Mouse (Mus musculus): Measurements from ENCODE around the gene Rps6ka3. TPM values are rescaled to one million over a fixed set of nuclear protein-coding genes. Genes with fewer than 3 reads are reported as not detected.

Gene Rps6ka3
- 10 to 100 TPM; 60.0 to 74.1 TPM for total RNA-seq (2023)

DNA sequence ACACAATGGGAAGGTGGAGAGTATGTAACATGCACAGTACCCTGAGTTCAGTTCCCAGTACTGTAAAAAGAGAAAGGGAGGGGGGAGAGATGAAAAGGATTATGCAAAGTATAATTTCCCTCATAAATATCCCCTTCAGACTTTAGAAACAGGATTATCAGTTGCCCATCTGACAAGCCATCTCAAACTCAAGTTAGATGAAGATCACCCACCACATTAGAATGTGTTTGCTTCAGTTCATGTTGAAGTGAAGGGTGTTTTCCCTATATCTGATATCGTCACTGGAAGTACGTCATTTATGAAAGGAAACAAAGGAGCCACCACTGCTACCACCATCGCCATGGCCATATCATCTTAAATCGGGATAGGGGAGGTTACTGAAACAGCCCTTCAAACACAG, at the start of gene Rps6ka3:
TSS of gene Rps6ka3 (plus strand) at position 301 of the 400 bp plus-strand sequence.

DNA sequence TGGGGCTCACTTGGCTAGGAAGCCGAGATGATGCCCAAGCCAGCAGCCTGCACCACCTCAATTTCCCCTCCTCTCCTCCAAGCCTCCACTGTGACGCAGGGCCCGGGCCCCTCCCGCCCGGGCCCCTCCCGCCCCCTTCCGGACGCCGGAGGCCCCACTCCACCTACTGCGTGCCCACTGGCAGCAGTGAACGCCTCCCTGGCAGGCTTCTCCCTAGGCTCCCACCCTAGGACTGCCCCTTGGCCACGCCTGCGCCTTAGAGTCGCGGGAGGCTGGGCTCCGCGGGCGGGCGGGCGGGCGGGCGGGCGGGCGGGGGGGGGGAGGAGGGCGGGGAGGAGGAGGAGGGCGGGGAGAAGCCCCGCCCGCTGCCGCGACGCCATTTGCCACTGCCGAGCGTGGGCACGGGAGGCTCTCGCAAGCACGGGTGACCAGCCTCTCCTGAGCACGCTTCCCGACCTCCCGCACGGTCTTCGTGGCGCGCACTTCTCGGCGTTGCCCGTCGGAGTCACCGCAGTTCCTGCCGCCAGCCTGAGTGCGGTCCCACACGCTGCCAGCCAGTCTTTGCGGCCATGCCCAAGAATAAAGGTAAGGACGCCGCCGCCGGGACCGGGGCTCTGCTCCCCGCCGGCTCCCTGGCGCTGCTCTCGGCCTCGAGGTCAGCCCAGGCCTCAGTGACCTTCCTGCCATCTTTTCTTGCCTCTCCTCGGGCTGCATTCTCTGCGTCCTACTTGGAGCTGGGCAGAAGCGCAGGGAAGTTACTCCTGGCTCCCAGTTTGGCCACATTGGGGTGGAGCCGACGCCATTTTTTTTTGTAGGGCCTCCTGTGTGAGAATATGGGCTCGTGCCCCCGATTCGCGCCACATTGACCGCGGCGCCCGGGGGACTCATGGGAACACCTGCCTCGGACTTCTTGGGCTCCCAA, 162.0 kb downstream of the Rps6ka3 start, which contains the start of gene Eif1ax:
TSS of gene Eif1ax (plus strand) at position 348 of the 922 bp plus-strand sequence.

DNA sequence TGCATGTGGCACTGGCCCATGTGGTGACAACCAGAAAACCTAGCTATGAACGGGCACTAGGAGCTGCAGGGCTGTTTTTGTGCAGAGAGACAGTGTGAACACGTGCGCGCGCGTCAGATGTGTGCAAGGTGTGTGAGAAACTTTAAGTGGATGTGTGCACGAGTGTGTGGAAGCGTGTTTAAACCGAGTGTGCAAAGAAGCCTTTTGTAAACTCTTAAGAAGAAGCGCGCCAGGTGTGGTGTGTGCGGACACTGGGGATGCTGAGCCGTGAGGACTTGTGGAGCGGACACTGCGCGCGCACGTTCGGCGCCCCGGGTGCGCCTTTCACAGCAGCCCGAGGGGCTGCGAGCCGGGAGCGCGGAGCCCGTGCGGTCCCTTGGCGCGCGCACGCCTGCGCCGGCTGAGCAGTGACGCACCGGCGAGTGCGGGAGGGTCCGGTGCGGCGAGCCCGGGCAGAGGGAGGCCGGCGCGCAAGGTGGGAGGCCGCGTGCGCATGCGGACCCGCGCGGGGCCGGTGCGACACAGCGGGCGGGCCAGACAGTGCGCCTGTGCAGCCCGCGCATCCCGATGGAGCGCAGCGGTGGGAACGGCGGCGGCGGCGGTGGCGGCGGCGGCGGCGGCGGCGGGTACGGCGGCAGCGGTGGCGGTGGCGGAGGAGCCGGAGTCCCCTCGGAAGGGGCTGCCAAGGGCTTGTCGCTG, 204.2 kb downstream of the Rps6ka3 start, which contains the start of gene Map7d2:
TSS of gene Map7d2 (plus strand) at position 443 of the 699 bp plus-strand sequence.

Other genes starting within 250 kb of the Rps6ka3 start
- gene Eif1ax, start 161.9 kb downstream of the Rps6ka3 start, total RNA-seq (2023), result 10 to 100 TPM; 35.8 to 36.4 TPM
- not detected for gene Map7d2, start 204.3 kb downstream of the Rps6ka3 start, total RNA-seq (2023)

Measured in B cell, adult 67 days (primary cell).